Comparison of ENCODE assay signal across 10 mouse cellular contexts in genomic region chr15:61109429-61110128, GRCm38 (mm10).
DNase-seq lines count a peak whose midpoint lies in the region; ATAC-seq lines count a peak whose summit lies in the region.
"Had no signal": no experiment of that assay in that cellular context is flagged by ENCODE, and none has a peak within 500 bp of the region (broad histone marks: within the 10 kb centered on the region; RNA-seq: fewer than 3 reads in every experiment).

No protein-coding gene starts in this region.

- H3K4me3 ChIP-seq in intestine, embryonic 14.5 days (ENCODE audit: low read depth, low read length) = no peak overlapping the region
- no peak overlapping the region for H3K4me3 ChIP-seq in intestine, embryonic 16.5 days (ENCODE audit: low read length)
- H3K4me3 ChIP-seq in embryonic facial prominence, embryonic 11.5 days (ENCODE audit: low read depth, low read length) = no peak overlapping the region
- H3K4me3 ChIP-seq in limb, embryonic 11.5 days (ENCODE audit: low read depth, low read length) = no peak overlapping the region
- H3K4me3 ChIP-seq: lung, embryonic 15.5 days had no signal

- DNase-seq in intestine, embryonic 14.5 days (ENCODE audit: low spot score) = no peak
- DNase-seq in NIH3T3 (ENCODE audit: low read depth) = peak; percentile 57
- DNase-seq in embryonic facial prominence, embryonic 11.5 days (ENCODE audit: low spot score) = peak; percentile 59
- DNase-seq in limb, embryonic 11.5 days (ENCODE audit: low spot score) = peak; percentile 44
- no peak for DNase-seq in layer of hippocampus, postnatal 14 days (ENCODE audit: low spot score in 2 of 2)
- DNase-seq: layer of hippocampus, adult 9-11 months; right cerebral cortex, postnatal 14 days had no signal

- H3K4me2 ChIP-seq in intestine, embryonic 14.5 days (ENCODE audit: low read length) = no peak overlapping the region
- H3K4me2 ChIP-seq in intestine, embryonic 16.5 days (ENCODE audit: low read depth, low read length) = no peak overlapping the region
- no peak overlapping the region for H3K4me2 ChIP-seq in embryonic facial prominence, embryonic 11.5 days (ENCODE audit: low read depth, low read length)
- no peak overlapping the region for H3K4me2 ChIP-seq in limb, embryonic 11.5 days (ENCODE audit: low read depth, severe bottlenecking)
- H3K4me2 ChIP-seq: lung, embryonic 15.5 days had no signal

- H3K4me1 ChIP-seq in intestine, embryonic 14.5 days (replicated peaks; ENCODE audit: control insufficient read depth, insufficient read depth, low read length) = no peaks in the 10 kb centered on the region; the same call in 1 of the 2 replicates
- no peaks in the 10 kb centered on the region for H3K4me1 ChIP-seq in intestine, embryonic 16.5 days (ENCODE audit: control insufficient read depth, insufficient read depth, low read length)
- no peaks in the 10 kb centered on the region for H3K4me1 ChIP-seq in embryonic facial prominence, embryonic 11.5 days (ENCODE audit: control insufficient read depth, insufficient read depth, low read length)
- peaks cover 4% of the 10 kb centered on the region; the same call in 1 of the 2 replicates for H3K4me1 ChIP-seq in limb, embryonic 11.5 days (ENCODE audit: control insufficient read depth, insufficient read depth, low read length)

- H3K9ac ChIP-seq in intestine, embryonic 14.5 days (ENCODE audit: low read length) = no peak overlapping the region
- H3K9ac ChIP-seq in intestine, embryonic 16.5 days (ENCODE audit: low read depth, low read length) = no peak overlapping the region
- H3K9ac ChIP-seq in embryonic facial prominence, embryonic 11.5 days (replicated peaks; ENCODE audit: low read length) = 0 out of 2 replicates have a peak overlapping the region, but pooled peaks have one; percentile 22
- no peak overlapping the region for H3K9ac ChIP-seq in limb, embryonic 11.5 days (ENCODE audit: low read length)
- H3K9ac ChIP-seq: lung, embryonic 15.5 days had no signal

- H3K27ac ChIP-seq in intestine, embryonic 14.5 days (ENCODE audit: low read depth) = 0 out of 2 replicates have a peak overlapping the region, but pooled peaks have one; percentile 11
- no peak overlapping the region for H3K27ac ChIP-seq in intestine, embryonic 16.5 days (ENCODE audit: low read length)
- peak overlapping the region; percentile 56 for H3K27ac ChIP-seq in embryonic facial prominence, embryonic 11.5 days (replicated peaks; ENCODE audit: low read depth, low read length)
- H3K27ac ChIP-seq in limb, embryonic 11.5 days (replicated peaks; ENCODE audit: low read depth, low read length) = peak overlapping the region; percentile 43
- H3K27ac ChIP-seq: lung, embryonic 15.5 days had no signal

- no peaks in the 10 kb centered on the region for H3K36me3 ChIP-seq in intestine, embryonic 14.5 days (ENCODE audit: control insufficient read depth, insufficient read depth, low read length)
- no peaks in the 10 kb centered on the region for H3K36me3 ChIP-seq in intestine, embryonic 16.5 days (ENCODE audit: control insufficient read depth, insufficient read depth, low read length)
- no peaks in the 10 kb centered on the region for H3K36me3 ChIP-seq in embryonic facial prominence, embryonic 11.5 days (replicated peaks; ENCODE audit: control insufficient read depth, insufficient read depth, low read depth, low read length)
- H3K36me3 ChIP-seq in limb, embryonic 11.5 days (ENCODE audit: control insufficient read depth, insufficient read depth, low read length) = no peaks in the 10 kb centered on the region
- H3K36me3 ChIP-seq: lung, embryonic 15.5 days had no signal

- H3K9me3 ChIP-seq in intestine, embryonic 14.5 days (ENCODE audit: control insufficient read depth, low read length) = no peaks in the 10 kb centered on the region
- H3K9me3 ChIP-seq in intestine, embryonic 16.5 days (ENCODE audit: control insufficient read depth, low read length) = no peaks in the 10 kb centered on the region
- H3K9me3 ChIP-seq in embryonic facial prominence, embryonic 11.5 days (replicated peaks; ENCODE audit: control insufficient read depth, low read length) = no peaks in the 10 kb centered on the region
- H3K9me3 ChIP-seq in limb, embryonic 11.5 days (ENCODE audit: control insufficient read depth, low read length) = no peaks in the 10 kb centered on the region
- H3K9me3 ChIP-seq: lung, embryonic 15.5 days had no signal

- no peaks in the 10 kb centered on the region for H3K27me3 ChIP-seq in intestine, embryonic 14.5 days (replicated peaks; ENCODE audit: control insufficient read depth, insufficient read depth, low read length)
- H3K27me3 ChIP-seq in intestine, embryonic 16.5 days (replicated peaks; ENCODE audit: control insufficient read depth, insufficient read depth, low read length) = no peaks in the 10 kb centered on the region
- H3K27me3 ChIP-seq in embryonic facial prominence, embryonic 11.5 days (ENCODE audit: control insufficient read depth, insufficient read depth, low read length) = no peaks in the 10 kb centered on the region
- H3K27me3 ChIP-seq in limb, embryonic 11.5 days (ENCODE audit: control insufficient read depth, insufficient read depth, low read length) = no peaks in the 10 kb centered on the region
- H3K27me3 ChIP-seq: lung, embryonic 15.5 days had no signal

- 42% methylated on average over 4 of the region's 4 CpGs for WGBS in intestine, embryonic 14.5 days
- WGBS in intestine, embryonic 16.5 days = 46% methylated on average over 4 of the region's 4 CpGs
- WGBS in embryonic facial prominence, embryonic 11.5 days = 12% methylated on average over 4 of the region's 4 CpGs
- WGBS in limb, embryonic 11.5 days = 15% methylated on average over 4 of the region's 4 CpGs

- no peak for ATAC-seq in intestine, embryonic 14.5 days (replicated peaks; ENCODE audit: low FRiP score, low TSS enrichment, low read depth)
- ATAC-seq in intestine, embryonic 16.5 days = no peak
- ATAC-seq in embryonic facial prominence, embryonic 11.5 days (replicated peaks; ENCODE audit: insufficient number of reproducible peaks, low FRiP score, low TSS enrichment, low read depth) = no peak
- no peak for ATAC-seq in limb, embryonic 11.5 days (ENCODE audit: insufficient number of reproducible peaks, low FRiP score, low TSS enrichment, low read depth)
- no peak for ATAC-seq in activated CD4-positive, CD25-positive, alpha-beta regulatory T cell, adult 4 months

Comparison
In these comparisons a context has a peak if more than half of its experiments do, and no peak if none do; other contexts are left out.
1. DNase-seq: peak in NIH3T3 (single experiment), embryonic facial prominence, embryonic 11.5 days (single experiment) and limb, embryonic 11.5 days (single experiment); none in intestine, embryonic 14.5 days (single experiment) and layer of hippocampus, postnatal 14 days (0 of 2).